ENCODE assay signal across 11 mouse cellular contexts in genomic region chr3:53329528-53329927, GRCm38 (mm10).
DNase-seq lines count a peak whose midpoint lies in the region; ATAC-seq and TF ChIP-seq lines count a peak whose summit lies in the region.
"Had no signal": no experiment of that assay in that cellular context is flagged by ENCODE, and none has a peak within 500 bp of the region (broad histone marks: within the 10 kb centered on the region; RNA-seq: fewer than 3 reads in every experiment).

No protein-coding gene starts in this region.

- in situ Hi-C loops in Patski (cut with MboI; ENCODE audit: low pct_unique_long_range_greater_than_20kb), result loop anchor here (5.0 to 25.0 kb wide), 3 partner anchors 118 to 1067 kb away; partner anchors contain the start of gene Foxo1

- intact Hi-C loops in gastrocnemius, postnatal 14 days (cut with DNase I; ENCODE audit: low total_unique reads), result no loop called here

- WGBS in liver, embryonic 14.5 days (ENCODE audit: insufficient replicate concordance), result 35% methylated on average over 3 of the region's 3 CpGs
- WGBS in liver, embryonic 12.5 days (ENCODE audit: insufficient replicate concordance), result 40% methylated on average over 3 of the region's 3 CpGs
- WGBS in midbrain, embryonic 13.5 days, result 56% methylated on average over 3 of the region's 3 CpGs

- ATAC-seq in liver, embryonic 14.5 days (ENCODE audit: insufficient read depth), result no peak
- ATAC-seq in liver, embryonic 12.5 days, result no peak
- no peak for ATAC-seq in Patski
- ATAC-seq in midbrain, embryonic 13.5 days, result no peak
- ATAC-seq: activated CD4-positive, CD25-positive, alpha-beta regulatory T cell, adult 4 months had no signal

- H3K4me1 ChIP-seq in liver, embryonic 14.5 days (replicated peaks; ENCODE audit: control insufficient read depth in 2 of 2, insufficient read depth in 2 of 2, low read length in 1 of 2), result no peaks in the 10 kb centered on the region
- H3K4me1 ChIP-seq in liver, embryonic 12.5 days, result no peaks in the 10 kb centered on the region
- peaks cover 19% of the 10 kb centered on the region for H3K4me1 ChIP-seq in midbrain, embryonic 13.5 days (replicated peaks)
- H3K4me1 ChIP-seq: liver, embryonic 13.5 days had no signal

- H3K4me3 ChIP-seq in liver, embryonic 14.5 days (ENCODE audit: insufficient read depth in 1 of 2, low read depth in 2 of 2, low read length in 2 of 2), result no peak overlapping the region
- no peak overlapping the region for H3K4me3 ChIP-seq in liver, embryonic 12.5 days
- no peak overlapping the region for H3K4me3 ChIP-seq in midbrain, embryonic 13.5 days (replicated peaks)
- H3K4me3 ChIP-seq: erythroblast, embryonic 14.5 days; liver, embryonic 13.5 days had no signal

- H3K9ac ChIP-seq in liver, embryonic 14.5 days (replicated peaks), result no peak overlapping the region
- H3K9ac ChIP-seq in liver, embryonic 12.5 days, result no peak overlapping the region
- H3K9ac ChIP-seq in midbrain, embryonic 13.5 days (replicated peaks), result no peak overlapping the region
- H3K9ac ChIP-seq: liver, embryonic 13.5 days had no signal

- H3K9me3 ChIP-seq in liver, embryonic 14.5 days (ENCODE audit: control insufficient read depth, low read length), result no peaks in the 10 kb centered on the region
- H3K9me3 ChIP-seq in liver, embryonic 12.5 days (replicated peaks), result no peaks in the 10 kb centered on the region
- H3K9me3 ChIP-seq in midbrain, embryonic 13.5 days, result no peaks in the 10 kb centered on the region
- H3K9me3 ChIP-seq: liver, embryonic 13.5 days had no signal

- no peaks in the 10 kb centered on the region for H3K36me3 ChIP-seq in liver, embryonic 14.5 days (replicated peaks; ENCODE audit: control insufficient read depth, insufficient read depth, low read depth)
- no peaks in the 10 kb centered on the region for H3K36me3 ChIP-seq in liver, embryonic 12.5 days
- H3K36me3 ChIP-seq in midbrain, embryonic 13.5 days, result no peaks in the 10 kb centered on the region
- H3K36me3 ChIP-seq: liver, embryonic 13.5 days had no signal

- no peak for TF ChIP-seq EP300 in liver, embryonic 14.5 days (IDR thresholded peaks at IDR 0.05; ENCODE audit: low read depth)

- H3K27ac ChIP-seq in liver, embryonic 14.5 days, result no peak overlapping the region
- no peak overlapping the region for H3K27ac ChIP-seq in liver, embryonic 12.5 days
- no peak overlapping the region for H3K27ac ChIP-seq in midbrain, embryonic 13.5 days
- H3K27ac ChIP-seq: liver, embryonic 13.5 days had no signal

- TF ChIP-seq CTCF in liver, embryonic 14.5 days (IDR thresholded peaks at IDR 0.05; ENCODE audit: low read depth), result peak; percentile 34; the same call in 1 of the 2 replicates
- TF ChIP-seq CTCF in Patski (IDR thresholded peaks at IDR 0.05), result peak; percentile 73

- POLR2A ChIA-PET in Patski (lab: Charles Lee), result no interaction called here

- DNase-seq in gastrocnemius, postnatal 10 days, result peak; percentile 34
- no peak for DNase-seq in gastrocnemius, postnatal 14 days
- DNase-seq in liver, embryonic 14.5 days (ENCODE audit: low read depth in 3 of 3, low spot score in 3 of 3), result no peak
- no peak for DNase-seq in Patski (ENCODE audit: low read depth, low spot score)
- DNase-seq in induced T-regulatory cell, adult 2 months (ENCODE audit: low read depth), result peak; percentile 3
- no peak for DNase-seq in urinary bladder, postnatal 36 days (ENCODE audit: low spot score in 2 of 2)
- DNase-seq: liver, embryonic 13.5 days had no signal

- no peak overlapping the region for H3K4me2 ChIP-seq in liver, embryonic 14.5 days (ENCODE audit: low read depth)
- H3K4me2 ChIP-seq in liver, embryonic 12.5 days, result no peak overlapping the region
- H3K4me2 ChIP-seq in midbrain, embryonic 13.5 days (replicated peaks), result no peak overlapping the region
- H3K4me2 ChIP-seq: liver, embryonic 13.5 days had no signal

- H3K27me3 ChIP-seq in liver, embryonic 14.5 days (ENCODE audit: control insufficient read depth, insufficient read depth, low read length), result no peaks in the 10 kb centered on the region
- no peaks in the 10 kb centered on the region for H3K27me3 ChIP-seq in liver, embryonic 12.5 days (replicated peaks)
- H3K27me3 ChIP-seq in Patski, result peaks cover 17% of the 10 kb centered on the region
- H3K27me3 ChIP-seq in midbrain, embryonic 13.5 days, result no peaks in the 10 kb centered on the region
- H3K27me3 ChIP-seq: liver, embryonic 13.5 days had no signal

- CTCF ChIA-PET in Patski (lab: Charles Lee), result interaction anchor here (0.9 to 4.9 kb wide), 18 partner anchors 11 to 317 kb away, joined by 3 to 33 read pairs (median 4); partner anchors contain the start of gene Lhfp

Comparison
In these comparisons a context has a peak if more than half of its experiments do, and no peak if none do; other contexts are left out.
1. DNase-seq: peak in gastrocnemius, postnatal 10 days (single experiment) and induced T-regulatory cell, adult 2 months (single experiment); none in gastrocnemius, postnatal 14 days (single experiment), liver, embryonic 14.5 days (0 of 3), Patski (single experiment) and urinary bladder, postnatal 36 days (0 of 2).